Mouse (Mus musculus): ENCODE data around the gene Ctse.

- TF ChIP-seq POLR2A (IDR thresholded peaks at IDR 0.05; ENCODE audit: control insufficient read depth, extremely low read depth, insufficient read depth, low read length, poor library complexity) (no peak), CTCF (IDR thresholded peaks at IDR 0.05; ENCODE audit: borderline replicate concordance, control insufficient read depth, extremely low read depth, insufficient read depth, low read length, poor library complexity) (no peak)
Observed at GRCm38 (mm10) chr1:131691356-131691755, 53.2 kb downstream of the Ctse start.

All from thymus, adult 2 months (tissue).